Mouse (Mus musculus) bone marrow, adult 2 months (tissue): ENCODE data around the gene Arl5a. TPM values are rescaled to one million over a fixed set of nuclear protein-coding genes. Genes with fewer than 3 reads are reported as not detected.

ENCODE experiments used
- H3K27ac ChIP-seq: fragments of 200-500 bp; 2 replicates; pipeline ENCODE4 v1.5.1; 2012; ENCODE audit warnings: low read depth, mild to moderate bottlenecking, control low read depth, inconsistent platforms, low read length; ENCODE audit not compliant: control insufficient read depth, poor library complexity, insufficient read depth
- H3K4me1 ChIP-seq: fragments of 200-500 bp; 2 replicates; pipeline ENCODE4 v1.6.1; 2011; ENCODE audit warnings: low read length; ENCODE audit not compliant: control insufficient read depth, insufficient read depth
- H3K4me3 ChIP-seq: fragments of 200-500 bp; replicated peaks from 2 replicates; pipeline ENCODE3; 2011; ENCODE audit warnings: mild to moderate bottlenecking, low read depth, low read length, control low read depth; ENCODE audit not compliant: control insufficient read depth
- CTCF ChIP-seq: fragments of 200-500 bp; IDR thresholded peaks from 2 replicates; pipeline ENCODE4 v1.5.1; 2011; ENCODE audit warnings: low read length, control low read depth; ENCODE audit not compliant: control insufficient read depth, insufficient read depth
- POLR2A ChIP-seq: fragments of 200-500 bp; IDR thresholded peaks from 2 replicates; pipeline ENCODE4 v1.6.1; 2011; ENCODE audit warnings: low read depth, mild to moderate bottlenecking, control low read depth, low read length, borderline replicate concordance; ENCODE audit not compliant: control insufficient read depth
- WGBS: fragments of 180-500 bp; shearing (Covaris S2); methylation state at CpG from one replicate; pipeline ENCODE4 v1.1.7; 2018; 5-methylcytosine and 5-hydroxymethylcytosine counted together
- polyA plus RNA-seq: library from polyadenylated mRNA; stranded (reverse); fragments of >200 nt; gene quantifications from 2 replicates; pipeline ENCODE4 v1.2.4, GENCODE M21; 2011; ENCODE audit warnings: low replicate concordance; ENCODE audit not compliant: missing spikeins, insufficient read depth, insufficient read length

Gene Arl5a
- polyA plus RNA-seq, 1 experiment, result 13.9 TPM

- no peak overlapping the region for H3K4me3 ChIP-seq
- H3K4me1 ChIP-seq, result peaks cover 3% of the 10 kb centered on the region; the same call in 1 of the 2 replicates
- WGBS, result 90% methylated on average over 3 of the region's 3 CpGs
- no peak overlapping the region for H3K27ac ChIP-seq
- TF ChIP-seq POLR2A, result no peak
- no peak for TF ChIP-seq CTCF
These were observed 1.3 kb upstream of the Arl5a start for GRCm38 (mm10) chr2:52426041-52426440.

GRCm38 (mm10) chr2:52425523-52425795 is 758 bp upstream of the Arl5a start:
- 25% methylated on average over 10 of the region's 10 CpGs for WGBS
- Histone ChIP-seq H3K4me1 (peaks cover 3% of the 10 kb centered on the region; the same call in 1 of the 2 replicates), H3K27ac (no peak overlapping the region), H3K4me3 (peak overlapping the region; percentile 79)
- TF ChIP-seq POLR2A (no peak), CTCF (no peak)

GRCm38 (mm10) chr2:52424248-52424728 is 413 bp downstream of the Arl5a start:
- H3K4me1 ChIP-seq, result peaks cover 3% of the 10 kb centered on the region; the same call in 1 of the 2 replicates
- TF ChIP-seq POLR2A (no peak), CTCF (no peak)
- peak overlapping the region; percentile 85 for H3K27ac ChIP-seq
- under 1% methylated on average over 42 of the region's 42 CpGs for WGBS
- peak overlapping the region; percentile 99 for H3K4me3 ChIP-seq

GRCm38 (mm10) chr2:52423611-52424247 is 972 bp downstream of the Arl5a start:
- Histone ChIP-seq H3K4me1 (peaks cover 3% of the 10 kb centered on the region; the same call in 1 of the 2 replicates), H3K4me3 (peak overlapping the region; percentile 99), H3K27ac (no peak overlapping the region)
- TF ChIP-seq POLR2A (no peak), CTCF (no peak)
- WGBS, result 3% methylated on average over 16 of the region's 16 CpGs

GRCm38 (mm10) chr2:52422871-52423610 is 1.7 kb downstream of the Arl5a start:
- TF ChIP-seq CTCF, result no peak
- TF ChIP-seq POLR2A, result no peak
- H3K4me3 ChIP-seq, result peak overlapping the region; percentile 22
- H3K4me1 ChIP-seq, result peaks cover 3% of the 10 kb centered on the region; the same call in 1 of the 2 replicates
- no peak overlapping the region for H3K27ac ChIP-seq
- 50% methylated on average over 8 of the region's 8 CpGs for WGBS

- TF ChIP-seq CTCF, result no peak
- no peak for TF ChIP-seq POLR2A
- 56% methylated on average over 6 of the region's 6 CpGs for WGBS
- Histone ChIP-seq H3K4me3 (no peak overlapping the region), H3K4me1 (peaks cover 3% of the 10 kb centered on the region; the same call in 1 of the 2 replicates), H3K27ac (no peak overlapping the region)
These were observed 3.5 kb downstream of the Arl5a start for GRCm38 (mm10) chr2:52421197-52421596.

GRCm38 (mm10) chr2:52420001-52420710 is 4.5 kb downstream of the Arl5a start:
- H3K27ac ChIP-seq, result no peak overlapping the region
- no peak overlapping the region for H3K4me3 ChIP-seq
- no peak for TF ChIP-seq CTCF
- peaks cover 3% of the 10 kb centered on the region; the same call in 1 of the 2 replicates for H3K4me1 ChIP-seq
- 74% methylated on average over 7 of the region's 7 CpGs for WGBS

GRCm38 (mm10) chr2:52419295-52419694 is 5.4 kb downstream of the Arl5a start:
- TF ChIP-seq CTCF (no peak), POLR2A (no peak)
- Histone ChIP-seq H3K4me3 (no peak overlapping the region), H3K27ac (no peak overlapping the region), H3K4me1 (peaks cover 3% of the 10 kb centered on the region; the same call in 1 of the 2 replicates)
- 58% methylated on average over 6 of the region's 6 CpGs for WGBS
